Mouse (Mus musculus) c-Kit-positive CD71-positive TER-119-negative erythroid progenitor cells, embryonic 14.5 days (primary cell): Measurements from ENCODE around the gene Spaar.

Experiments used
- DNase-seq: peaks from one replicate; pipeline ENCODE4 v3.0.0-alpha.2; 2013; ENCODE audit warnings: low read depth

Spaar gene

DNA sequence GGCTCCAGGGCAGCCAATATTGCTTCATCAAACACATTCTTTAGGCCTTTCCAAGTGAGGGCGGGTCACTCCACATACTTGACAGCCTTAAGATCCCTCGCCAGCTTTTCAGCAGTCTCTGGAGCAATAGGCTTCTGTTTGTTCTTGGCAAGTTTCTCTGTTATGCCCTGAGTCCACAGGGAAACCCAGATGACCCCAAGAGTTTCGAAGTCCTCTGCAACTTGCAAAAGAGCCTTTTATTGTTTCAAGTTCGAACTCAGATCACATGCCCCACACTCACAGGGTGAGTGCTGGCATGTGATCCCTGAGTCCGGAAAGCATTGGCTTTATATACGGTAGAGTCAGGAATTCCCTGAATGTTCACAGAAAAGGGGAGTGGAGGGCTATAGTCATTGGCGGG, 69.1 kb downstream of the Spaar start:
- DNase-seq, result no peak
